Mouse (Mus musculus) kidney, postnatal 14 days (tissue): ENCODE measurements around the gene Ispd.

Source experiments
- DNase-seq: peaks from one replicate; pipeline ENCODE4 v3.0.0; 2022; ENCODE audit warnings: mixed read lengths

The Ispd gene

DNA sequence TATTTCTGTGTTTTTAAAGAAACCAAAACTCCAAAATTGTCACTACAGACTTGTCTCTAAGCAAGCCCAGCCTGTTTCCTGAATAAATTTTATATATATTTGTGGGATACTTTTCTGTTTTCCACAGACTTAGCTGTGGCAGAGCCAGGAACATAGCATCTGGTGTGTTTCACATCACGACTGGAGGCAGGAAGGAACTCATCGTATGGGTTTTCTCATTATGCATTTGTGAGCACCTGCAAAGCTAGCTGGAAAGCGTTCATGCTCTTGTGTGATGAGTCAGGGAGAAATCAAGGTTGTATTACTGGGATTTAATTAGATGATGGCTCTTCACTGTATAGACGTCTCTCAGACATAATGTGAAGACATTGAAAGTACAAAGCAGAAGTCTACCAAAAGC is 90.2 kb downstream of the Ispd start:
- no peak for DNase-seq

DNA sequence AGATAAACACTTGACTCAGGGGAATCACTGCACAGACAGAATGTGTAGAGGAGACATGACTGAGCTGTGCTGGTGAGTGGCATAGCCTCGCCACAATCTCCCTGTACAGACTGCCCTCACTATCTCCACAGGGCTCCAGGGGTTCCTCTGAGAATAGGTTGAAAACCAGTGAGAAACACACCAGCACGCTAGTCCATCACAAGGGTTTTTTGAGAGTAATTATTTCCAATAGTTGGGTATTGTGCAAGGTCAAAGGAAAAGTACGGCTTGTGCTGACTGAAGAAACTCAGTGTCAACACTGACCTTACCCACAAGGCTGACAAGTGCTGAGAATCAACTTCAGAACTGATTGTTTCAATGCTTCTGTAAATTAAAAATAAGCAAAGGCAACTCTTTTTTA is 92.9 kb downstream of the Ispd start:
- no peak for DNase-seq

DNA sequence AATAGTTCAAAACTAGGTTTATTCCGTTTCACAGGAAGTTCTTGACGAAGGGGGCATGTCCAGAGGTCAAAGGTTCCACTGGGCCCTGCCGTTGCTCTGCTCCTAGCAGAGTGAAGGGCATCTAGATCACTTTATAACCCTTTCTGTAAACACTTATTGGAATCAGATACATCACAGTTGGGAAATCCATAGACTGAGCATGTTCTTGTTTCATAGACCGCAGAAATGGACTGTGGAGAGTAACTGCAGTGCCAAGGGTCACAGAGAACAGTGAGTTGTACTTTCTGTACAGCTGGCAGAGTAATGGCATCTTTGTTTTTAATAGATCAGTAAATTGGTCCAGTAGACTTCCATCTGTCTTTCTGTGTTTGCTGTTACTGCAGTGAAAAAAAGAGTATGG is 94.0 kb downstream of the Ispd start:
- DNase-seq = no peak

DNA sequence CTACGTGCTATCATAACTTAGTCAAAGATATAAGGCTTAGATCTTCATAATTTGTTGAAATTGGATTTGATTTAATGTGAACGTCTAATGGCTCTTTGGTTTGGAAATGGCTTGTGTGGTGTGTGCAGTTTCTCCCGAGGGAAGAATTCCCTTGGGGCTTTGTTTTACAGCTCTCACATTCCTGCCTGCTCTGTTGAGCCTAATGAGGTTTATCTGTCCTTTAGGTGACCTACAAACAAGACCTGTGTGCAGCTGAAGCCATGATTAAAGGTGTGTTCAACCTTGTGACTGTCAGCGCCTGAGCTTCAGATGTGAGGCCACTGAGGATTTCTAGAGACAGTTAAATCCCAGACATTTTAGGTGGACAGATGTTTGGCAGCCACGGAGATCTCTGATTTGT is 95.2 kb downstream of the Ispd start:
- peak; percentile 54 for DNase-seq

DNA sequence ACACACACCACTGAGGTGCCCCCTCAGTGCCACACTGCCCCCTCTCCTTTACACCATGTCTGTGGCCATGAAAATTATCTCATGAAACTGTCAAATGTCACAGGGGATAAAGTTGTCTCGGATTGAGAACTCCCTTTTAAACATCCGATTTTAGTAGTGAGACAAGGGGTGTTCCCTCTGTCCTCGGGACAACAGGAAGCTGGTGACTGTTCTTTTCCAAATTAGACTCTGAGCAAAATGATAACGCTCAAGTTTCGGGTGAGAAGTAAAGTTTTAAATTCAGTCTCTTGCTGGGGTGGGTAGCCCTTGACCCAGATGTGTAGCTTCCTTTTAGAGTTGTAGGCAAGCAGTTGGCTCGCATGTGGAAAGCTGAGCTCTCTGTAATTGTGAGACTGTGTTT is 96.3 kb downstream of the Ispd start:
- peak; percentile 15 for DNase-seq

DNA sequence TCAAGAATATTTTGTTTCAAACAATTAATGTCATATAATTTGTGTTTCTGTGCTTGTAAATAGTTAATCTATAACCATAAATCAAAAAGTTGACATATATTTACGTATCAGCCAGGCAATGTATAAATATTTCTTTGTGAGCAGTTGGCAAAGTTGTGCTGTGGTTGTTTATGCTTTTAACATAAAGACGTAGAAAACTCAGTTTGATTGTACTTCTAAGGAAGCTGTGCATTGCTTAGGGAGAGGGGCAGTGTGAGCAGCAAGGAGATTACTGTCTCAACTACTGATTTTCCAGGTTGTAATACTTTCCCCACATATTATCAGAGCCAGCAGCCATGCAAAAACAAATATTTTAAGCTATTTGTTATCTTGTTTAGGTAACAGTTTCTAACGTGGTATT is 96.7 kb downstream of the Ispd start:
- no peak for DNase-seq

DNA sequence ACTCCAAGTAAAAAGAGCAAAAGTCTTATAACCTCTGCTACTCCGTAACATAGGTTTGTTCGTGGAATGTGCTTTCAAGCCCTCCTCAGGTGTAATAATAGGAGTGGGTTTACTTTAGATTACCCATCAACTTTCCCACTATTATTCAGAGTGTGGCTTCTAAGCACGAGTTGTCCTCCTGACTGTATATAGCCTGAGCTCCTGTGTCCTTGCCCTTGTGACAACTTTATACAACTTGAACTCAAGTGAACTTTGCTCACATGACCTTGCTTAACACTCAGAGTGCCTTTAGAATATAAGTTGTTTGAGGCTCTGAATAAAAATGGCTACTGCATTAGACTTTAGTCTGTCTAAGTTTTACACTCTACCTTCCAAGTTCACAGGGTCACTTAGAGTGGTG is 100.5 kb downstream of the Ispd start:
- DNase-seq = no peak

DNA sequence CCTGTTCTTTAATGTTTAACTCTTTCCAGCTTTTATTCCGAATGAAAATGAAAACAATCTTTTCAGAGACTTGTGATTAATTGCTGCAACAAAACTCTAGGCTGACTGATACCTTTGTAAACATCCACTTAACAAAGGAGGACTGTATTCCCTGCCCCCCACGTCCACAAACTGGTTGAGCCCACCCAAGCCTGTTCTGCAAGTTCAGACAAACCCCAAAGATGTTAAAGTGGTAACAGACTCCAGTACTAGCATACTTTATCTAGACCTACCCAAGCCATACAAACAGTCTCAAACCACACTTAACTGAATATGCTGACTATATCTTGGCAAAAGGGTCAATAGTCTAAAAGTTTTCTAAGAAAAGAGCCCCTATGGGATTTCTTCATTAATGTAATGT is 102.1 kb downstream of the Ispd start:
- DNase-seq = no peak

DNA sequence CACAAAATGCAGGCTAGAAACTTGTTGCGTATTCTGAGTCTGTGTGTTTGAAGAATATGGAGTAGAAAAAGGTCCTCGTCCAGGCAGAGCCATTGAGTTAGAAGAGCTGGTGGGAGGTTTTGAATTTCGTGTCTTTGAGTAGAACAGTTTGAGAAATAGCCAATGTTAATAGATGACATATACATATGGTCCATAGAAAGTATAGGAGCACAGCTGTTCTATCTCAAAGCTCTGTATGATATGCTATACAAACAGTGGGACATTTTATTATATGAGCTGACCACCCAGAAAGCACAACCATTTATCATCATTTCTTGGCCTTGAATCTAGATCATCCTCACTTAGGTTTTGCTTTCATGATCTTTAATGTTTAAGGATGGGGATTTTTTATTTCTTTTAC is 116.3 kb downstream of the Ispd start:
- no peak for DNase-seq

DNA sequence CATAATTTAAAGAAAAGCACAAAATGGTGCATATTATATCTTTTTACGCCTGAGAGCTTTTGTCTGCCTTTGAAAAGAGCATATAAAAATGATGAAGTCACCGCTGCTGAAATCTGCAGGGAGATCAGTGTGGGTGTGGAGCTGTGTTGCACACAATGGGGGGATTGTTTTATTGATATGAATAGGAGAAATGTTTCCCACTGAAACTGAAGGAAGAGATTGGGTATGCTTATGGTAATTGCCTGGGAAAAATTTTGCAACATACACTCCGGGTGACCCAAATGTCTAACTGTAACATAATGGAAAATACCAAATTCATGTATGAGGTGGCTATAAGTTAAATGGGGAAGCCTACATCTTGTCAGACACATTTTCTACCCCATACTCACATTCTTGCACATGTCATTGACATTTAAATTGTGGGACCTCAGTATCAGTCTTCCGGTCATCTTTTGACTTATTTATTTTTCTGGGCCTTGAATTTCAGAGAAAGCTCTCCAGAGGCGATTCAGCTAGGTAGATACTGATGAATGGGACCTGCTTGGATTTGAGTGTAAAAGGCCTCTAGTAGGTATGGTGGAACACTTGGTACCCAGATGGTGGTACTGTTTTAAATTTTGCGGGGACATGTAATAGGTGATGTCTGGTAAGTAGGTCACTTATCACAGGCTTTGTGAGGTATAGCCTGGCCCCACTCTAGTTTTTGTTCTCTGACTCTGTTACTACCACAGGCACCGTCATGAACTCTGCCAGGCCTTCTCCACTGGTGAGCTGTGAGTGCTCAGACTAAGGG is 126.1 kb downstream of the Ispd start:
- DNase-seq = no peak

DNA sequence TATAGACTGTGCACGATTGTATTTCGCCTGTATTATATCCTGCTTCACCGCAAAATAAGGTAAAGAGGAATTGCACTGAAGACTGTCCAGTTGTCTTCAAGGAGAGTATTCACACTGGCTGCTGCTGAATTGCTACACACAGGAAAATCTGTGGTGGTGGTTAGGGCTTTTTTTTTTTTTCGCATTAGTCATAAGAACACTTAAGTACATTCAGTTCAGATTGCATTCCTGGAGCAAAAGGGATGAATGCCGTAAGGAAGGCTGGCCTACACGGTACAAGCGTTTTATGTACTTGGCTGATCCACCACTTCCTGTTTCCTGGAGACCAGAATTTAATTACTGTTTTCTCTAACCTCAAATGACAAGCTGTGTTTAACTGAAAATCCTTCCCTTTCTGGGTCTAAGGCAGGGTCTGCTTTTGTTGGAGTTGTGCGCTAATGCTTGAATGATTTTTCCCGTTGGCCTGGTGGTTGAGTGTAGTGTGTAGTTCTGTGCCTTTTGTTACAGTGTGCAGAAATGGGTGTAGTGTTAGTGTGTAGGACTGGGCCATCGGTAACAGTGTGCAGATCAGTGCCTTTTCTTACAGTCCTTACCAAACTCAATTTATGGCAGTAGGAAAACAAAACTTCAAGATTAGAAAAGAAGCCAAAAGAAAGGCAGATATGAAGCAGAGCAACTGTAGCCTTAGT is 128.8 kb downstream of the Ispd start:
- peak; percentile 69 for DNase-seq

DNA sequence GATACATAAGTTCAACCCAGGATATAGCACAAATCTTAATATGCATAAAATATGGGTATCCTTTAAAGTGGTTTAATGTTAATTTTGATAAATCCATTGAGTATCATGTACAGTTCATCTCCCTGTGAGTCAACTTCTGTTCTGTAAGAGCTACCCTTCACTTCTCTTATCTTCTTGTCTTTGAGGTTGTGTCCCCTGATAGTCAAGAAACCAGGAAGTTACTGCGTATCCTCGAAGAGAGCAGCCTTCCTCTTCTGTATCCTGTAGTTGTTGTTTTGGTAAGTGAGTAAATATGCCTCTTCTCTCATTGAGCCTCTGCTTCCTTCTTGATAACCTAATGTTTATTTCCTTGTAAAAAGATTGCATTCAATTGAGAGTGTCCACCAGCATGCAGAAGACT is 140.5 kb downstream of the Ispd start:
- DNase-seq = no peak

DNA sequence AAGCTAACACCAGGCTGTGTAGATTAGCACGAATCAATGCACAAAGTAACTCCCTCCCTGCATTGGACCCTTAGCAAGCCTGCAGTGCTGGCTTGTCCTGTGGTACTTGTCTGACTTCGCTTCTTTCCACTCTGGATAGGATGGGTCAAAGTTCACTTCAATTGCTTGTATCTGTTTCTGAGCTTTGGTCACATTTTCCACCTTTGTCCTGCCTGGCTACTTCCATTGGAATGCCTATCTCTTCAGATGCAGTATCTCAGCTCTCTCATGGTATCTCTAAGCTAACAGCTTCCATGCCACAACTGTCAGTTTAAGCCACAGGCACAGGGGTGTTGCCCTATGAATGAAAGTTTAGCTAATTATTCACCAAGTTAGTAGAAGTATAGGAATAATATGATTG is 142.3 kb downstream of the Ispd start:
- peak; percentile 38 for DNase-seq

DNA sequence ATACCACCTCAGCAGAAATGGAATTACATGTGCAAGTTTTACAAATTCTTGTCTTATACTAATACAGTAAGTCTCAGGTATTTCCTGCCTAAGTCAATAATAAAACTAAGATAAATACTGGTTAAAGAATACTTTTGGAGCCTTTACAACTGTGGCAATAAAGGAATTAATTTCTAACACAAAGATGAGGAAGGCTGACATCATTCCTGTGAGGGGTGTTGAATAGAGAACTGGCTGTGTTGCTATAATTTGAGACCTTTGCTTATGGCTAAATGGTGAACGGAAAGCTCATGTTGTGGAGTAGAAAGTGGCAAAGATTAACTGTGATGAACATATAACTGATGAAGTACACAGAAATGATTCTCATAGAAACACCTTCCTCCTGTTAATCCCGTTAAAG is 149.7 kb downstream of the Ispd start:
- DNase-seq = no peak

DNA sequence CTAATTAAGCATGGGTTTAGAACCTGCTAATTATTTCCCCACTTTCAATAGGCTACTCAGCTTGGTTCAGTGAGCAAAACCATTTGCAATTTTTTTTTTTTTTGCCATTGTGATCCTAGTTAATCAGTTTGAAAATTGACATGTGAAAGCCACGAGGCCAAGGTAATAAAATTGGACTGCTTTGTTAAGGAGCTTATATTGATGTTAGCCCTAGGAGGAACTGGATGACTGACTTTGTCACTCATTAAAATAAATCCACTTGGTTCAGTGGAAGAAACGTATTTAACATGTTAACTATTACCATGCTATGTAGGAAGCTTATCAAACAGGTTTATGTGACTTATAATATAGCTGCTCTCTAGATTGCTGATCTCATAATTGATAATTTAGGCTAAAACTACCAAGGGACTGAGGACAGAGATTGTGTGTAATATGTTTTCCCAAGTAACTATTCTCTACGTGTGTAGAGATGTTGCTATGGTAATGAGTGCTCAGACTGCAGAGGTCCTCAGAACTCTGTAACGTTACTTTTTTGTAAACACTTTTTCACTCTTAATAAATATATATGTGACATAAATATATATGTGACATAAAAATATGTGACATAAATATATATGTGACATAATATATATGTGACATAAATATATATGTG is 150.3 kb downstream of the Ispd start:
- DNase-seq = peak; percentile 29

DNA sequence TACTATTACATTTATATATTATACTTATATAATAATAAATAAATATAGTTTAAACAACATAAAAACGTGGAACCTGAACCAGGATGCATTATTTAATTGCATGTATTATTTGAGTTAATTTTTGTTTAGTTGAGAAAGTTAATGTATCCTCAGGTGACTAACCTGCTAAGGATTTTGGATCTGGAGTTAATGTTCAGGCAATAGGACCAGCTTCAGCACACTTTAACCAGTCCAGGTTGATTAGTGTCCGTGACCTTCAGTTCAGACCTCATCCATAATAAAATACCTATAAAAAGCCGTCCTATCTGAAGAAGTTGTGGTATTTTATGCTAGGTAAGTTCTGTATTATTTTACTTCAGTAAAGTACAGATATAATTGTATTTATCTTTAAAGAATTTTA is 151.3 kb downstream of the Ispd start:
- DNase-seq = no peak

DNA sequence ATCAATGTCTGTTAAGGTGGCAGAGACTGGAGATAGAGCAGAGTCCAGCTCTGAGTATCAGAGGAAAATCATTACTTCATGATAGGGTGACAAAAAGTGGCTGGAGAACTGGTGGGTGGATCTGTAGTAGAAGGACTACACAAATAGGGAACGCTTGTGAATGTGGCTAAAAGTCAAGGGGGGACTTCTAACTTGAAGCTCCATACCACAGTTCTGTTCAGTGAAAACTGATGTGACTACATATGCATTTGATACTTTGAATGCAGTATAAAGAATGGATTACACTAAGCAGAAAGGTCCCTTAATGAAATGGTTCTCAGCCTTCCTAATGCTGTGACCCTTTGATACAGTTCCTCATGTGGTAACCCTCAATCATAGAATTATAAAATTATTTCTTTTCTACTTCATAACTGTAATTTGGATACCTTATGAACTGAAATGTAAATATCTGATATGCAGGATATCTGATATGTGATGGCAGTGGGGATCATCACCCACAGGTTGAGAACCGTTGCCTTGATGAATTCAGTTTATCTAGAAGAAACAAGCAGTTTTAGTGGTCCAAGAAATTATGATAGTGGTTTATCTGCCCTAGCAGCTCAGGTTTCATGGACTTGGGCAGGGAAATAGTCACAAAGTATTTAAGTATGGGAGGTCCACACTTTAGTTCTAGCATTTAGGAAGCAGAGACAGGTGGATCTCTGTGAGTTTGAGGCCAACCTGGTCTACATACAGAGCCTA is 152.1 kb downstream of the Ispd start:
- no peak for DNase-seq

DNA sequence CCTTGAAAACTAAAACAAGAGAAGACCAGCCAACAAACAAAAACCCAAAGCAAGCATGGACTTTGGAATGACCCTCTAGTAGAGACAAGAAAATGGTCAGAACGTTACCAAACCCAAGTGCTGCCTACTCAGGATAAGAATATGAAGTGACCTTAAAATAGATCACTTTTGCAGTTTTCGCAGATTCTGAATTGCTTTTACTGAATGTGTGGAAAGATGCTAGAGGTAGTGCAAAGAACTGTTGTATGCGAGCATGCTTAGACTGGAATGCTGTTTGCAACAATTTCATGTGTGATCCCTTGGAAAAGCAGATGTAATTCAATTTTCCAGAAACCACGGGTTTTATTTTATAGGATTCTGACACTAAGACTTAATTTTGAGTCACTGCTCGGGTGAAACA is 153.3 kb downstream of the Ispd start:
- DNase-seq = no peak

DNA sequence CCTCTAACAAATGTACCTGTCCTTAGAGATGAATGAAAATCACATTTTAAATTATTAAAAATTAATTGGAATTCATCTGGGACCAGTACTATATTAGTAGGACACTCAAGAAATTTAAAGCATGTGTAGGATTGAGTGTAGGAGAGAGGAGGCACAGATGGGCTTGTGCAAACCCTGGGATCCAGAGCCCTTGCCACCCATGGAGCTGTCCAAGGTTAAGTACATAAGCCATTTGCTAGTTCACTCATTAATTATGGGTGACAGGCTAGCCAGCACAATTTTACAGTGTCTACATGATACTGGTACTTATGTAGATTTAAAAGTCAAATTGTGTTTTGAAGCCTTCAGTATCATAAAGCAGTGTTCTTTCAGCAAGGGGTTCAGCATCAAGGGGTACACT is 164.1 kb downstream of the Ispd start:
- no peak for DNase-seq

DNA sequence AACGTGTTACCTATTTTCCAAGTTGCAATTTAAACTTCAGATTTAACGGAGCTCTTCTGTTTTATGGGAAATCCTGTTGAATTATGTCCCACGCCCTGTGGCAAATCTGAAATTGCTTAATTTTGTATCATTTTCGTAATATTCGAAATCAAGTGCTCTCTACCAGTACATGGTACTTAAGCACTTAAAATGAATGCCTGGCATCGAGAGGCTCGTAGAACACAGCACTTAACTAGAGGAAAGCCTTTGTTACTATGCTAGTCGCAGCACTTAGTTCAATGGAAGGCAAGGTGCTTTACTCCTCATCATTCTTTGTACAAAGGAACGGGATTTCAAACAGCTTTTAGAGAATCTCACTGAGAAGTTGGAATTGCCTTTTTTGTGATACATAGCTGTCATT is 168.2 kb downstream of the Ispd start:
- DNase-seq = no peak

DNA sequence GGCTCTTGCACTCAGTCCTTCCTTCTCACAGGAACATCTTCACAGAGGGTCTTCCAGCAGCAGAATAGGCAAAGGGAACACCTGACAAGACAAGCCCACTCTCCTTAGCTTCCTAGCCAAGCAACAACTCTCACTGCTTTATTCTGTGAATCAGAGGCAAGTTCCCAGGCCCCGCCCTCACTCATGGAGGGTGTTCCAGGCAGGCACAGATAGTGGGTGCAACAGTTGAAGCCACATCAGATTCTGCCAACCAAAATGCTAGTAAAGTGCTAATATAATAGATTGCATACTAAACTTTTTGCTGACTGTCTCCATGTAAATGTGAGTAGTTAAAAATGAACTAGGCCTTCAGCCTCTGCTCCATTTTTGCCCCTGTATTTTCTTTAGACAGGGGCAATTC is 173.4 kb downstream of the Ispd start:
- no peak for DNase-seq

DNA sequence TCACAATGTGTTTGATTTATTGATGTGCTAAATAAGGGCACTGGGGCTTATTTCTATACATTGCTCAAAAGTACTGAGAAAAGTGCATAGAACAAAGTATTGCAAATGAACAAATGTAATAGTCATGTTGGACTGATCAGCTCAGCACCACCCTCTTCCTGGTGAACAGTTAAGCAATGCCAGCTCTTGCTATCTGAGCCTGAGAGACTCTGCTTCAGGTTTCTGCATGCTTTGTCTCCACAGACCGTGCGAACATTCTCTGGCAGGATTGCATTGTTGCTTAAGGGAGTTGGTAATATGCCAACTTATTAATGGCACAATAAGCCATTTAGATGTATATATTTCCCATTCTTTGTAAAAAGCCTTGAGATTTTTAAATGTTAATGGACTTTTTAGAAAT is 182.9 kb downstream of the Ispd start:
- no peak for DNase-seq

DNA sequence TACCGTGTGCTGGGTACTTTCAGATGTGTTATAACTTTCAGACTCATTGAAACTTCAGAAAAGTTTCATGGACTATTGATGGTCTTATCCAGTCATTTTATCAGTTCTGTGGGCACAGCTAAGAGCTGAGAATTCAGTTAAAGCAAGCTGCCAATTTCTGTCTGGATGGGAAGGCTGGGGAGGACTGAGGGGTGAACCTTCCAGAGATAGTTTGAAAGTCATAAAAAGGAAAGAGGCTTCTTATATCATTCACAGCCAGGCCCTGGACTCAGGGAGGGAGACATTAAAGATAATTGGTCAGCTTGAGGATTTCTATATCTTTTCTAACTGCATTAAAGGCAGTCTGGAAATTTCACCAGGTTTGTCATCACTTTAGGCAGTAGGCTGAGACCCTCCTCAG is 185.7 kb downstream of the Ispd start:
- no peak for DNase-seq
